Mouse (Mus musculus): ENCODE measurements around the gene Dtnb. TPM values are rescaled to one million over a fixed set of nuclear protein-coding genes. Genes with fewer than 3 reads are reported as not detected.

Gene Dtnb
- polyA plus RNA-seq, 1 experiment from 2014 or later, result 21.5 TPM

GRCm38 (mm10) chr12:3823408-3823807, 251.2 kb downstream of the Dtnb start:
- ATAC-seq (ENCODE audit: insufficient read depth), result no peak
- Histone ChIP-seq H3K9me3 (replicated peaks) (no peaks in the 10 kb centered on the region), H3K4me1 (replicated peaks) (peaks cover 28% of the 10 kb centered on the region), H3K4me3 (replicated peaks) (no peak overlapping the region), H3K27ac (replicated peaks) (no peak overlapping the region), H3K36me3 (replicated peaks) (no peaks in the 10 kb centered on the region), H3K4me2 (no peak overlapping the region), H3K9ac (no peak overlapping the region), H3K27me3 (no peaks in the 10 kb centered on the region)
- 65% methylated on average over 5 of the region's 5 CpGs for WGBS (ENCODE audit: insufficient replicate concordance)

DNA sequence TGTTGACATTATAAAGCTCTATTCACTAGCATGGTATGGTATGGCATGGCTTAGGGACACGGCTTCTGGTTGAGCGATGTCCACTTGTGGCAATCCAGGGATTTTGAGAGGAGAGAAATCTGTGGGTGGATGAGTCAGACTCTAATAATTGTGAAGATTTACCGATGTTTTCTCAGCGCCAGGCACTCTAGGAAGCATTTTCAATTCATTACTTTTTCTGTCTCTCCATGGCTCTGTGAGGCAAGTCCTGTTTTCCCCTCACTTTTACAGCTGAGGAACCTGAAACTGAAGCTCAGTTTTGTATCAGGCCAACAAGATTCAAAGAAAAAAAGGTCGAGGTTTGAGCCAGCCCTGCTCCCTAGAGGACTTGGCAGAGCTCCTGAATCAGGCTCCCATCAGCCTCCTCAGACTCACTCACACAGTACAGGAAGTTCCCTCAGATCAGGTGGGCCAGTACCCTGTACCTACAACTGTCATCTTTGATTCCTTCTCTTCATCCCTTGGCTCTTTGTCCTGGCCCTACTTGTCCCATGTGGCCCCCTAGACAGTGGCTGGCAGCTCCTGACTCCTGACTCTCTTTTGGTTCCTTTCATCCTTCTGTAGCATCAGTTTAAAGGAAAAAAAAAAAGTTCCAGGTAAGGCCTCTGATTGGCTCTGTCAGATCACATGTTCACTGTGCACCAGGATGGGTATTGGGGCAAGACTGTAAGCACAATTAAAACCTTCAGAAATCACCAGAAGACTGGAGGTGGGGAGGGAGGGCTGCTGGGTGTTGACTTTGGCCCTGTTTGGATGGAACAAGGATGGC, 252.9 kb downstream of the Dtnb start:
- Histone ChIP-seq H3K4me1 (replicated peaks) (peaks cover 20% of the 10 kb centered on the region), H3K4me3 (replicated peaks) (no peak overlapping the region), H3K9me3 (replicated peaks) (no peaks in the 10 kb centered on the region), H3K27ac (replicated peaks) (no peak overlapping the region), H3K27me3 (no peaks in the 10 kb centered on the region), H3K36me3 (replicated peaks) (no peaks in the 10 kb centered on the region), H3K4me2 (no peak overlapping the region), H3K9ac (no peak overlapping the region)
- WGBS (ENCODE audit: insufficient replicate concordance), result 57% methylated on average over 5 of the region's 5 CpGs
- ATAC-seq (ENCODE audit: insufficient read depth), result no peak

- Histone ChIP-seq H3K36me3 (replicated peaks) (no peaks in the 10 kb centered on the region), H3K9me3 (replicated peaks) (no peaks in the 10 kb centered on the region), H3K4me1 (replicated peaks) (peaks cover 18% of the 10 kb centered on the region), H3K27ac (replicated peaks) (no peak overlapping the region), H3K27me3 (no peaks in the 10 kb centered on the region), H3K4me2 (no peak overlapping the region), H3K4me3 (replicated peaks) (no peak overlapping the region), H3K9ac (no peak overlapping the region)
- ATAC-seq (ENCODE audit: insufficient read depth), result 0 out of 2 replicates have a peak, but pooled peaks have one; percentile 16
- 42% methylated on average over 12 of the region's 12 CpGs for WGBS (ENCODE audit: insufficient replicate concordance)
These were observed 253.5 kb downstream of the Dtnb start for GRCm38 (mm10) chr12:3825714-3826080.

GRCm38 (mm10) chr12:3827771-3828170, 255.6 kb downstream of the Dtnb start:
- Histone ChIP-seq H3K4me2 (no peak overlapping the region), H3K9ac (no peak overlapping the region), H3K27ac (replicated peaks) (no peak overlapping the region), H3K36me3 (replicated peaks) (no peaks in the 10 kb centered on the region), H3K4me3 (replicated peaks) (no peak overlapping the region), H3K27me3 (no peaks in the 10 kb centered on the region), H3K4me1 (replicated peaks) (peaks cover 18% of the 10 kb centered on the region), H3K9me3 (replicated peaks) (no peaks in the 10 kb centered on the region)
- ATAC-seq (ENCODE audit: insufficient read depth), result no peak
- 66% methylated on average over 5 of the region's 5 CpGs for WGBS (ENCODE audit: insufficient replicate concordance)

Small RNAs within 50 kb of the gene (microRNA-seq; reads per million reads assigned to microRNA genes)
- not detected for gene Gm26050

Other genes with a start within 250 kb of the Dtnb start
- gene Kif3c, start 207.2 kb upstream of the Dtnb start, polyA plus RNA-seq (2015; fragmentation: Nextera tagmentation; extraction: Ambion mirVana), result 0.76 and 0.81 TPM in 2 replicates
- gene Asxl2, start 145.5 kb upstream of the Dtnb start, polyA plus RNA-seq (2015; fragmentation: Nextera tagmentation; extraction: Ambion mirVana), result 9.5 and 10.9 TPM in 2 replicates
- gene Dnmt3a, start 233.6 kb downstream of the Dtnb start, polyA plus RNA-seq (2015; fragmentation: Nextera tagmentation; extraction: Ambion mirVana), result 21.8 TPM in 2 replicates

All from liver, embryonic 15.5 days (tissue).